Mouse (Mus musculus): ENCODE data around the gene Zfp740.
"Not testable (repeated sequence)": the region's sequence is repeated elsewhere in the genome, so short reads cannot be mapped to it uniquely, and the experiment has no call there.

The Zfp740 gene

GRCm38 (mm10) chr15:102192820-102193386 is 10.1 kb upstream of the Zfp740 start:
- no peak for DNase-seq

GRCm38 (mm10) chr15:102193652-102194051 is 9.4 kb upstream of the Zfp740 start:
- DNase-seq: no peak

- no peak for DNase-seq
These were observed 8.6 kb upstream of the Zfp740 start for GRCm38 (mm10) chr15:102194439-102194838.

GRCm38 (mm10) chr15:102195373-102195772 is 7.7 kb upstream of the Zfp740 start:
- no peak for DNase-seq

GRCm38 (mm10) chr15:102198841-102199240 is 4.2 kb upstream of the Zfp740 start:
- DNase-seq: no peak

GRCm38 (mm10) chr15:102203835-102204381 is 859 bp downstream of the Zfp740 start:
- DNase-seq: peak; percentile 76 to 80

GRCm38 (mm10) chr15:102204674-102205505 is 1.8 kb downstream of the Zfp740 start, which contains the start of gene Csad:
Gene Csad (minus strand): TSS chr15:102204724.
- DNase-seq: no peak

GRCm38 (mm10) chr15:102205779-102206178 is 2.7 kb downstream of the Zfp740 start:
- DNase-seq: peak in 1 of 2 experiments; percentile 43

GRCm38 (mm10) chr15:102207351-102207750 is 4.3 kb downstream of the Zfp740 start:
- no peak for DNase-seq

GRCm38 (mm10) chr15:102208092-102208561 is 5.1 kb downstream of the Zfp740 start:
- DNase-seq: no peak

- no peak for DNase-seq
These were observed 6.1 kb downstream of the Zfp740 start for GRCm38 (mm10) chr15:102209114-102209513.

- no peak for DNase-seq
These were observed 7.8 kb downstream of the Zfp740 start for GRCm38 (mm10) chr15:102210816-102211215.

GRCm38 (mm10) chr15:102211895-102212294 is 8.8 kb downstream of the Zfp740 start:
- no peak for DNase-seq

- no peak for DNase-seq
These were observed 11.1 kb downstream of the Zfp740 start for GRCm38 (mm10) chr15:102214132-102214531.

- no peak for DNase-seq
These were observed 12.6 kb downstream of the Zfp740 start for GRCm38 (mm10) chr15:102215624-102216023.

- no peak for DNase-seq
These were observed 13.6 kb downstream of the Zfp740 start for GRCm38 (mm10) chr15:102216459-102217228.

- no peak for DNase-seq
These were observed 14.3 kb downstream of the Zfp740 start for GRCm38 (mm10) chr15:102217325-102217724.

GRCm38 (mm10) chr15:102222386-102222785 is 19.3 kb downstream of the Zfp740 start:
- no peak for DNase-seq

- peak; percentile 92 for DNase-seq
These were observed 21.3 kb downstream of the Zfp740 start for GRCm38 (mm10) chr15:102224186-102224991.

GRCm38 (mm10) chr15:102224992-102225617 is 22.1 kb downstream of the Zfp740 start:
- peak; percentile 78 to 83 for DNase-seq

- DNase-seq: not testable (repeated sequence)
These were observed 22.6 kb downstream of the Zfp740 start for GRCm38 (mm10) chr15:102225619-102226018.

All from thymus, postnatal 36 days (tissue).